Mouse (Mus musculus) erythroblast, adult 5-6 weeks (primary cell): ENCODE results near the gene Pde4d. TPM values are rescaled to one million over a fixed set of nuclear protein-coding genes. Genes with fewer than 3 reads are reported as not detected.
"Not testable (repeated sequence)": the region's sequence is repeated elsewhere in the genome, so short reads cannot be mapped to it uniquely, and the experiment has no call there.

Experiments used
- ATAC-seq: replicated peaks from 2 replicates; pipeline ENCODE4 v1.8.0; 2016; ENCODE audit warnings: moderate number of reproducible peaks, mild to moderate bottlenecking, moderate TSS enrichment, inconsistent platforms; ENCODE audit not compliant: poor library complexity, low FRiP score, severe bottlenecking
- total RNA-seq, 2 experiments: library from RNA; stranded (forward) in 1 of 2; stranded (reverse) in 1 of 2; fragments of 150-400 nt in 1 of 2; fragments of 200-764, 138-1000 nt in 1 of 2; gene quantifications; 2 replicates each; pipeline versions ENCODE4 v1.2.3 to v1.2.4; 2015 to 2017; ENCODE audit warnings: low replicate concordance in 2 of 2

Pde4d gene
- total RNA-seq, 2 experiments from 2014 or later: 41.3 to 42.3 TPM

- ATAC-seq: no peak
These were observed 216.8 kb downstream of the Pde4d start for GRCm38 (mm10) chr13:108666579-108666978.

- no peak for ATAC-seq
These were observed 217.3 kb downstream of the Pde4d start for GRCm38 (mm10) chr13:108667077-108667476.

GRCm38 (mm10) chr13:108677056-108677455, 227.3 kb downstream of the Pde4d start:
- ATAC-seq: no peak

- no peak for ATAC-seq
These were observed 233.3 kb downstream of the Pde4d start for GRCm38 (mm10) chr13:108683018-108683417.

- no peak for ATAC-seq
These were observed 236.1 kb downstream of the Pde4d start for GRCm38 (mm10) chr13:108685817-108686216.

- no peak for ATAC-seq
These were observed 236.5 kb downstream of the Pde4d start for GRCm38 (mm10) chr13:108686262-108686661.

GRCm38 (mm10) chr13:108686807-108687206, 237.1 kb downstream of the Pde4d start:
- no peak for ATAC-seq

- no peak for ATAC-seq
These were observed 243.3 kb downstream of the Pde4d start for GRCm38 (mm10) chr13:108692883-108693550.

GRCm38 (mm10) chr13:108705441-108705840, 255.7 kb downstream of the Pde4d start:
- no peak for ATAC-seq

- ATAC-seq: no peak
These were observed 264.3 kb downstream of the Pde4d start for GRCm38 (mm10) chr13:108714032-108714431.

GRCm38 (mm10) chr13:108715029-108715428, 265.3 kb downstream of the Pde4d start:
- ATAC-seq: no peak

- ATAC-seq: no peak
These were observed 272.5 kb downstream of the Pde4d start for GRCm38 (mm10) chr13:108722234-108722633.

- not testable (repeated sequence) for ATAC-seq
These were observed 284.6 kb downstream of the Pde4d start for GRCm38 (mm10) chr13:108734356-108734755.

GRCm38 (mm10) chr13:108751155-108751840, 301.6 kb downstream of the Pde4d start:
- ATAC-seq: no peak

- ATAC-seq: no peak
These were observed 307.7 kb downstream of the Pde4d start for GRCm38 (mm10) chr13:108757477-108757876.

- ATAC-seq: no peak
These were observed 308.6 kb downstream of the Pde4d start for GRCm38 (mm10) chr13:108758331-108758730.

GRCm38 (mm10) chr13:108759140-108759539, 309.4 kb downstream of the Pde4d start:
- no peak for ATAC-seq

- no peak for ATAC-seq
These were observed 313.5 kb downstream of the Pde4d start for GRCm38 (mm10) chr13:108763295-108763694.

GRCm38 (mm10) chr13:108766020-108766727, 316.4 kb downstream of the Pde4d start:
- ATAC-seq: no peak

- ATAC-seq: no peak
These were observed 319.8 kb downstream of the Pde4d start for GRCm38 (mm10) chr13:108769465-108770056.
